Mouse (Mus musculus): ENCODE data around the gene Nppb. TPM values are rescaled to one million over a fixed set of nuclear protein-coding genes. Genes with fewer than 3 reads are reported as not detected.
A peak's percentile ranks its signal among the peaks of the same experiment; 100 is the strongest.

The Nppb gene
- total RNA-seq (2015) (not detected in 2 replicates), total RNA-seq (2017) (not detected in 2 replicates)

DNA sequence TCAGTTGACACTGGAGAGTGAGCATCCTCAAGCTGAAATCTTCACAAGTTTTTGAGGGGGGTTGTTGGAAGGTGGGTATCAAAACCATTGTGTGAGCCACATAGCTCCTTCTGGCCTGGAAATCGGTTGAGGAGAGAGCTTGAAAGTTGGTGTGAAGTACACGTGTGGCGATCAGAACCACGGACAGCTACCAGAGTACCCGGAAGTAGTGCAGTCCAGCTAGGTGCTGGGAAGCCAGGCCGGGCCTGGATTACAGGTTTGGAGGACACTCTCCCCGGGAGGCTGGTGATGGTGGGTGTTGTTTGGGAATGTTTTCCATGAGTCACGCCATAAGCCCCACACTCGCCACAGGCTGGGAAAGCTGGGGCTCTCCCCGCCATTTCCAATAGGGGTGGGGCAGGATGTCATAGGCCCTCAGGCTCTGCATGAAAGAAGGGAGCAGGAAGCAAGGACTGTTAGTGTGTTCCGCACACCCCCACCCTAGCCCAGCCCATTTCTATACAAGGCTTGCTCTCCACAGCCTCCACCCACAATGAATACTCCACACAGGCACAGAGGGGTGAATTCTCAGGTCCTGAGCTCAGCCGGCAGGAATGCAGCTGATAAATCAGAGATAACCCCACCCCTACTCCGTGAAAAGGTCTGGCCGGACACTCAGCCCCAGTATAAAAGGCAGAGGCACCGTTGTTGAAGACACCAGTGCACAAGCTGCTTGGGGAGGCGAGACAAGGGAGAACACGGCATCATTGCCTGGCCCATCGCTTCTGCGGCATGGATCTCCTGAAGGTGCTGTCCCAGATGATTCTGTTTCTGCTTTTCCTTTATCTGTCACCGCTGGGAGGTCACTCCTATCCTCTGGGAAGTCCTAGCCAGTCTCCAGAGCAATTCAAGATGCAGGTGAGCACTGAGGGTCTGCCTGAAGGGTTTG, at the start of gene Nppb:
Gene Nppb, plus strand, starts transcription at position 584 of the 928 bp plus-strand sequence.
- ATAC-seq (ENCODE audit: poor library complexity, severe bottlenecking), result no peak

DNA sequence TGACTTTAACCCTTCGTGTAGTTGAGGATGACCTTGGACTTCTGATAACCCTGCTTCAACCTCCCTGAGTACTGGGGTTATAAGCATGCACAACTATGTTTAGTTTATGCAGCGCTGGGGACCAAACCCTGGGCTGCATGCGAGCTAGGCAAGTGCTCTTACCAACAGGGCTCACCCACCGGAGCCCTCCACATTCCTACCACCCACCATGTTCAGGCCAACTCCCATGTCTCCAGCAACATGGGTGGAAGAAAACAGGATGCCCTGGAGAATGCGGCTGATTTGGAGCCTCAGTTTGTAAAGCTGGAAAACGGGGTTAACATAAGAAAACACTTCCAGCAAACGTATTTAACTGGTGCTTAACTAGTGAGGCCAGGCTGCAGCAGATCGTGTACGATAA, 49.7 kb upstream of the Nppb start:
- no peak for ATAC-seq (ENCODE audit: poor library complexity, severe bottlenecking)

DNA sequence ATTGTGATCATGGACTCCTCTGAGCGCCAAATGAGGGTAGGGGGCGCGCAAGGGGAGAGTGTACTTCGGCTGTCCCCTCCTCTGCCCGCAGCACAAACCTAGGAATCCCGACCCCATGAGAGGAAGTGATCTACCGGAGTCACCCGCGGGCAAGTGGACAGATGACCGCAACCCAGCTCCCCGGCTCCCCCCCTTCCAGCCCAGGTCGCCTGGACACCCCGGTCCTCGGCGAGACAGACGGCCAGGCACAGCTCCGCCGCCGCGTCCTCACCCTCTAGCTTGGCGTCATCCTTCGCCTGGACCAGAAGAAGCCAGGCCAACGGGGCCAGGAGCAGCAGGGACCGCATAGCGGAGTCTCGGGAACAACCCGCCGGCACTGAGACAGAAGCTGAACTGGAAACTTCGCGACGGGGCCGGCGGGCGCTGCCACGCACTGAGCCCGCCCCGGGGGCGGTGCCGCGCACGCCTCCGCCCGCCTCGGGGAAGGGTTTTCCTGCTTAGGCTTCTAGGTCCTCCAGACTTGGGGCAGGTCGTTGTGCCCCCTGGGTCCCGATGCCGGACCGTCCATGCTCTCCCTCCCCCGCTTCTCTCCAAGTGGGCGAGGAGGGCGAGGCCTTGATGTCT, 49.1 kb upstream of the Nppb start, which contains the start of gene Plod1:
Gene Plod1, minus strand, starts transcription at position 437 of the 624 bp plus-strand sequence.
- peak; percentile 71 for ATAC-seq (ENCODE audit: poor library complexity, severe bottlenecking)

DNA sequence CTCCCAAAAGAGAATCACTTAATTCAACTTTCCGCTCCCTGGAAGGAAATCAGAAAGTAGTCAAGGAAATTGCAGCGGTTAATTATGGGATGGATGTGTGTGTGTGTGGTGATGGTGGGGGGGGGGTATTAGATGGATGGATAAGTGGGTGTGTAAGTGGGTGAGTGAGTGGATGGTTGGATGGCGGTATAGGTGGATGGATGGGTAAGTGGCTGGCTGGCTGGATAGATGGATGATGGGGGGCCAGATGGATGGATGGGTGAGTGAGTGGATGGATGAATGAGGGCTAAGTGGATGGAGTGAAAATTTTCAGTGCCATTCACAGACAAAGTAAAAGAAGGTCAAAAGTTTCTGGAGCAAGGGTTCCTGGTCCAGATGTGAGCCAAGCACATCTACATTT, 48.6 kb upstream of the Nppb start:
- ATAC-seq (ENCODE audit: poor library complexity, severe bottlenecking), result no peak

DNA sequence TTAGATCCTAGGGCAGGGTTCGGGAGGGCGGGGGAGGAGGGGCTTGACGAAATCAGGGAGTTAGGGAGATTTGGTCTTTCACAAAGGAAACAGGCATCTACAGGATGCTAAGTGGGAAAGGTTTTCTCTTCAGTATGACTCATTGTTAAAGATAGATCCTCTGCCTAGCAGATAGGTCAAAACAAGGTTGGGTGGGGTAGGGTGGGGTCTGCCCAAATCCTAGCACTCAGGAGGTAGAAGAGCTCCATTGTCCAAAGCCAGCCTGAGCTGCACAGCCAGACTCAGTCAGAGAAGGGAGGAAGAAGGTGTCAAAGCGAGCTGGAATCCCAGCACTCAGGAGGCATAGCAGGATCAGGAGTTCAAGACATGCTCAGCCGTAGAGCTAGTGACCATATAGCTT, 48.1 kb upstream of the Nppb start:
- ATAC-seq (ENCODE audit: poor library complexity, severe bottlenecking), result no peak

DNA sequence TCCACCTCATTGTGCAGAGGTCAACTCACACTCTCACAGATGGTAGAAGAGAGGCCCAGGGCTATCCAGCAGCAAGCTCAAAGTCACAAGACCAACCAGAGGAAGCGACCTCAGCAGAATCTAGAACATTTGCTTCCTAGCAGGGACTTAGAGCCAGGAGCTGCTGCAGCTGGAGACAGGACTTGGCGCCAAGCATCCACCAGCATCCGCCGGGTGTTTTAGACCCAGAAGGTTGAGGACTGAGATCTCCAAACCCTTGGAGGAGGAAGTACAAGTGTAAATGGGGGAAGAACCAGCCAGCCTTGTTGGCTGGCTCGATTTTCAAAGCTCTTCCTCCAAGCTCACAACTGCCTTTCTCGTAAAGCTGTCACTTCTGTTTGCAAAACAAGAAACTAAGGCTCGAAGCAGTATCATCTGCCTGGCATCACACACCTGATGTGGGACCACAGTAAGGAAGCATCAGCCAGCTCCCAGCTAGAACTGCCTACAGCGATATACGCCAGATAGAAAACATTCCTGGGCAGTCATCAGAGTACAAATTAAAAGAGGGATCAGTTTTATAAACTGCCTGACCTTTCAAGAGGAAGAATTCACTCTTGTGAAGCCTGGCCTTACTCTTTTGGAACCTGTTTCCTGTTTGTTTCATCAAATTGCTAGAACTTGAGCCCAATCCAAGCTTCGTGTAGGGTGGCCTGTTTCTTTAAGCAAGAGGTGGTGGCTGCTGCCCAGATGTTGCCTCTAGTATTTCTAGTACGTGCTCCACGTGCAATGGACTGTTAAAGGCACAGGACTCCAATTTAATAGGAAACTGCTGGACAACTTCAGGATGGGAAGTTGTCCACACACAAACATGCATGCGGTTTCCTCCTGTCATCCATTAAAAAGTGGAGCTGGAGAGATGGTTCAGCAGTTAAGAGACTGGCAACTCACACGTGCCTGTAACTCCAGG, 47.2 kb upstream of the Nppb start:
- ATAC-seq (ENCODE audit: poor library complexity, severe bottlenecking), result no peak

DNA sequence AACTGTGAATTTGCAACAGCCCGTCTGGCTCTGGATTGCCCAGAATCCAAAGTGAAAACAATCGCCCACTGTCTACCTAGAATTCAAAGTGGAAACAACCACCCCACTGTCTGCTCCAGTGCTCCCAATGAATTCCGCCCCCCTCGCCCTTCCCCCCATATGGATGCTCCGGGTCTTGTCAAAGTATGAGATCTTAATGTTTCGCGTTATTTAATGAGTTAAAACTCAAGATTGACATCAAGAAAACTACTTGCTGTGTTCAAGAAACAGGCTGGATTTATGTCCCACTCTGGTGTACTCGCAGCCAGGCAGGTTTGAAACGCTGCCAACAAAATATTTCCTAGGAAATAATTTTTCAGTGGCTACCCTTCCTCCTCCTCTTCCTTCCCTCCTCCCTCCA, 45.5 kb upstream of the Nppb start:
- no peak for ATAC-seq (ENCODE audit: poor library complexity, severe bottlenecking)

DNA sequence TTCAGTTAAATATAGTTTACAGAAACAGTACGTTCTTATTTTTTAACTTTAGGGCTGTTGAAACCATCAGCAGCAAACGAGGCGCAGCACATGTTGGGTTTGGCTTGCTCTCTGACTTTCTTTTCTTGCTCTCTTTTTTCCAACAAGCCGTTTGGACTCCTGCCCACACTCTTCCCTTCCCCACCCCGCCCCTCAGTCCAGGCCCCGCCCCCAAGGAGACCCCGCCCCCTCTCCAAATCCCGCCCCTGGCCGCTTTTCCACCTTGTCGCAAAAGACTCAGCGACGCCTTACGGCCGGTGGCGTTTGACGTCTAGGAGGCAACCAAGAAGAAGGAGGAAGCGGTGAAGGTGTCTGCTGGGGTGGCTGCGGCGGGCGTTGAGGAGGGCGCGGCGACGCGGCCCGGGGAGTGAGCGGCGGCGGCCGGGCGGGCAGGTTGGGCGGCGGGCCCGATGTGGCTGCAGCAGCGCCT, 45.0 kb upstream of the Nppb start, which contains the start of gene 2510039O18Rik:
Gene 2510039O18Rik, plus strand, starts transcription at position 320 of the 469 bp plus-strand sequence.
- peak; percentile 80 for ATAC-seq (ENCODE audit: poor library complexity, severe bottlenecking)

DNA sequence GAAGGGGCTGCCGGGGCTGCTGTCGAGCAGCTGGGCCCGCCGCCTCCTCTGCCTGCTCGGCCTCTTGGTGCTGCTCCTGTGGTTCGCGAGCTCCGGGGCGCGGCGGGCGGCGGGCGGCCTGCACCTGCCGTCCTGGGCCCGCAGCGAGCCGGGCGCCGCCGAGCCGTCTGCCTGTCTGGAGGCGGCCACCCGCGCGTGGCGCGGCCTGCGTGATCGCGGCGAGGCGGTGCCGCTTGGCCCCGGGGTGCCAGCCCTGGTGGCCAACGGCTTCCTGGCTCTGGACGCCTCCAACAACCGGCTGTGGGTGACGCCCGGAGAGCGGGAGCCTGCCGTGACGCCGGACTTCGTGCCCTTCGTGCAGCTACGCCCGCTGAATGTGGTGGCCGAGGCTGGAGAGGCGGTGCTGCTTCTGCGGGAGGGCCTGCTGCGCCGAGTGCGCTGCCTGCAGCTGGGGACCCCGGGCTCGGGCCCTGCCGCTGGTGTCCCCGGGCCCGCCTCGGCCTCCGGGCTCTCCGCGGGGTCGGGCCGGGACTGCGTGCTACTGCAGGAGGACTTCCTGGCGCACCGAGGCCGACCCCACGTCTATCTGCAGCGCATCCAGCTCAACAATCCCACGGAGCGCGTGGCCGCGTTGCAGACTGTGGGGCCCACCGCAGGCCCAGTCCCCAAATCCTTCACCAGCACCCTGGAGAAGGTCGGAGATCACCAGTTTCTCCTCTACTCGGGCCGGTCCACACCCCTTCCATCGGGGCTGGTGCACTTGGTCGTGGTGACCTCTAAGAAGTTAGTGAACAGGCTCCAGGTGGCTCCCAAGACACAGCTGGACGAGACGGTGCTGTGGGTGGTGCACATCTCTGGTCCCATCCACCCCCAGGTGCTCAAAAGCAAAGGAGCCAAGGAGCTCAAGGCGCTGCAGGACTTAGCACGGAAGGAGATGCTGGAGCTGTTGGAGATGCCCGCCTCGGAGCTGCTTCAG, 44.3 kb upstream of the Nppb start:
- peak; percentile 9 for ATAC-seq (ENCODE audit: poor library complexity, severe bottlenecking)

DNA sequence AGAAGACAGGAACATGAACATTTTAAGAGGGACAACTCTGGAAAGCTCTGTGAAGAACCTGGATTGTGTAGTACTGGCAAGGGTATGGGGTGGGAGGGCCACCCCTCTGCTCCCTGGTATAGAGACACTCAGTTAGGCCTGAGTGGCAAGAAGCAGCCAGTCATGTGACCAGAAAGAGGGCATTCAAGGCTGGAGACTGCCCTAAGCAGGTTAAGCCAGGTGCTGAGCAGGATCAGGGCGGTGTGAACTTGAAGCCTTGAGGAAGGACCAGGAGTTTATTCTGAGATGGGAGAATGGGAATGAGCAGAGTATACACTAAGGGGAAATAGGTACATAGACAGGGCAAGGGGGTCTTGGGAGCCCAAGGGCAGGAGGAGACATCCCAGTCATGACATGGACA, 42.6 kb upstream of the Nppb start:
- ATAC-seq (ENCODE audit: poor library complexity, severe bottlenecking), result no peak

DNA sequence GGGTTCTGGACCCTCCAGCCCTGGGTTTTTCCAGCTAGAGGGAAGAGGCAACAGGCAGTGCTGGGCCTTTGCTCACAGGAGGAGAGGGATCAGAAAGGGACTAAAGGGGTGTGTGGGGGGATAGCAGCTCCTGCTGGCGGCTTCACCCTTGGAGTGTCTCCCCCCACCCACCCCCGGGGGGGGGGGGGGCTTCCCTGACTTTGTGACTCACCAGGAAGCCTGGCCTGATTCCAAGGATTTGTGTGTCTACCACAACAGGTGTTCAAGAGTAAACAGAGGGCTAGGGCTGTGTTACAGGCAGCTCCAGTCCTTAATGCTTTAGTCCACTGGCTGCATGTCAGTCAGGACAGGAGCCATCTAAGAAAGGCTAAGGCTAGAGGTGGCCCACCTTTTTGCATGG, 38.1 kb upstream of the Nppb start:
- no peak for ATAC-seq (ENCODE audit: poor library complexity, severe bottlenecking)

DNA sequence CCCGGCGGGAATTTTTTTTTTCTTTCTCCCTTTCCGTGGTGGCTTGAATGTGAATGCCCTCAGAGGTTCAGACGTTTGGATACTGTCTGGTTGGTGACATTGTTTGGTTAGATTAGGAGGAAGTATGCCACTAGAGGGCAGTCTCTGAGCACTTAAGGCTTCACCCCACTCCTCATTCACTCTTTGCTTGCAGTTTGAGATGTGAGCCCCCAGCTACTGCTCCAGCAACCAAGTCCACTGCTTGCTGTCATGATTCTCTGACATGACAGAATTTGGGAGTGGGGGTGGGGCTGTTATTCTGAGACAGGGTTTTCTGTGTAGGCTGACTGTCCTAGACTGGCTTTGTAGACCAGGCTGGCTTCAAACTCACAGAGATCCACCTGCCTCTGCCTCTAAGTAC, 32.0 kb upstream of the Nppb start:
- peak; percentile 86 for ATAC-seq (ENCODE audit: poor library complexity, severe bottlenecking)

DNA sequence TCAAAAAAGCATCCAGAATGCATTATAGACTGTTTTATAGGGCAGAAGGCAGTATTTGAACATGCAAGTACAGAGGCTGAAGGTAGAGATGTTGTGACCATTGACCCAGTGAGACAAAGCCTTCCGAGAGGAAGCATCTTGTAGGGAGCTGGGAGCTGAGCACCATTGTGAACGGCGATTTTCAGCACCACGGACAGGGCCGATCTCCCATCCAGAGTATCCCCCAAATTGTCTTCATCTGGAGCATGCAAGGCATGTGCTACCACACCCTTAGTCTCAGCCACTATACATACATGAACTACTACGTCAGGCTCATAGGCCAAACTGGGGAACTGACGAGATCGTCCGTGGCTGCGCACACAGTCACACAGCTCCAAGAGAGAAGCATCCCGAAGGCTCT, 28.4 kb upstream of the Nppb start:
- ATAC-seq (ENCODE audit: poor library complexity, severe bottlenecking), result no peak

DNA sequence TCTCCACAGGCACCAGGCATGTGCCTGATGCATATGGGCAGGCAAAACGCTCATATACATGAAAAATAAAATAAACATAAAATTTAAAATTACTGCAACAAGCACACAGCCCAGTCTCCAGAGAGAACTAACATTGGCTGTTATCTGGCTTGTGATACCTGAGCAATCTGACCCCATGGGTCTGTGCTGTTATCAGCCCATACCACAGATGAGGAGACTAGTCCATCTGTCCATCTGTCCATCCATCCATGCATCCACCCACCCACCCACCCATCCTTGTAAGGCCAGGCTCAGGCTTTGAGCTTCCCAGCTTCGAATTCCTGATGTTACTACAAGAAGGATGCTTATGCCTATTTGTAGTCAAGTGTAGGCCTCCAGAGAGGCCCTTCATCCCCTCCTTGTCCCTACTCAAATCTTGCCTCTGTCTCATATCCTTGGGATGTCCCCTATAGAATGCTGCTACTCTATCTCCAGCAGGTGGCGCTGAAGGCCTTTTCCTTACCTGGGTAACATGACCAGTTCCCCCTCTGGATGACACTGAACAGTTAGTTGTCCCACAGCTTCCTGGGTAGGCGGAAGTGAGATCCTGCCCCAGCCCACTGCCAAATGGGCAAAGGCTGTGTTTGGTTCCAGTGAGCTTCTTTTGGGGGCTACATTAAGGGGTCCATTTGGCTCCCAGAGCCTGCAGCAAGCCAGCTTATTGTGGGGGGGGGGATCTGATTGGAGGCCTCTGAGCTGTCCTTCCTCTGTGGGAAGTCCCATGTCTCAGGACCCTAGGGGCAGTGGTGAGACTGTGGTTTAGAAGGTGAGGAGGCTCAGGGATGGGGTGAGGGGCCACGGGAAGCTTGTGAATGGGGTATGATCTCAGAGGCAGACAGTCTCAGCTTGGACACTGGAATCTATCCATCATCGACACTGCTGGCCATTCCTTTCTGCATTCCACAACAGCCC, 25.4 kb upstream of the Nppb start:
- ATAC-seq (ENCODE audit: poor library complexity, severe bottlenecking), result peak; percentile 96

DNA sequence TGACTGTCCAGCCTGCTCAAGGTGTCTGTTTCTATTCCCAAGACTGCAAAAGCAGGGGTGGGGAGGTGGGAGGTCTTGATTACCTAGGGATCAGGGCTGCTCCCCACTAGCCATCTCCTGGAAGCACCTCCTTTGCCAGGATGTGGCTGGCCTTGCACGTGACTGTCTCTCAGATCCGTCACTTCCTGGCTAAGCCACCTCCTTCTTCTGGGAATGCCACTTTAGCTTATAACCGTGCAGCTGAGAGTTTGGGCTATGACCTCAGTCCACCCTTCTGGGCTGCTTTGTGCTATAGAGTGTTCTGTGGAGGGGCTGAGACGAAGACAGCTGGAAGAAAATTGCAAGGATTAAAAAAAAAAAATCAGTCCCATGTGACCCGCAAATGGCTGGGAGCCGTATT, 22.8 kb upstream of the Nppb start:
- ATAC-seq (ENCODE audit: poor library complexity, severe bottlenecking), result no peak

DNA sequence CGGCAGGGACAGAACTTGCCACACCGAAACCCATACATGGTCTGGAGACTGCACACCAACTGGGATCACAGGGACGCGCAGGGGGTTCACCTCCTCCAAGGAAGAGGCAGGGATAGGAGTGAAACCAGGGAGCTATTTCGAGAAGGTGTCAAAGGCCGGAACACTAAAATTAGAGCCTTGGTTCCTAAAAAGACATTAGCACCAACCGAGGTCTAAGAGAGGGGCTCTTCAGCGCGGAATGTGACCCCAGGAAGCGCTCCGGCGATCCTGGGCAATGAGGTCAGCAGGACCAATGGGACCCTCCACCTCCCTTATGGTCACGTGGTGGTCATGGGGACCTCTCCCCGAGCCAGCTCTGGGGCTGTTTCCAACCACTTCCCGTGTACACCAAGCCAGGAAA, 22.0 kb upstream of the Nppb start:
- no peak for ATAC-seq (ENCODE audit: poor library complexity, severe bottlenecking)

DNA sequence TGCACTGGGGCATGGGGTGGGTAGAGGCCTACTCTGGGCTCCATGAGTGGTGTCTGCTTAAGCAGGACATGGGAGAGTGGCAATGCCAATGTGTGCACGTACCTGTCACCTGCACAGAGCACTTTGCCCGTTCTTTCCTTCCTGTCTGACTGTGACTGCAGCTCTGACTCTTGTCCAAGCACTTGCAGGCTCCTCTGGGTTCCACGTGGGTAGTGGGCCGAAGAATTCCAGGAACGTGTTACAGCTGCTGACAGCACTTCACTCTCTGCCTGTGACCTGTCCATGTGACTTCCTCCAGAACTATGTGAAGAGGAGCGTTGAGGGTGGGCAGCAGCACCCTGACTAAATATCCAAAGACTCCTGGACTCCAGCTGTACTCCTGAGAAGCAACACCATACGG, 19.9 kb upstream of the Nppb start:
- no peak for ATAC-seq (ENCODE audit: poor library complexity, severe bottlenecking)

DNA sequence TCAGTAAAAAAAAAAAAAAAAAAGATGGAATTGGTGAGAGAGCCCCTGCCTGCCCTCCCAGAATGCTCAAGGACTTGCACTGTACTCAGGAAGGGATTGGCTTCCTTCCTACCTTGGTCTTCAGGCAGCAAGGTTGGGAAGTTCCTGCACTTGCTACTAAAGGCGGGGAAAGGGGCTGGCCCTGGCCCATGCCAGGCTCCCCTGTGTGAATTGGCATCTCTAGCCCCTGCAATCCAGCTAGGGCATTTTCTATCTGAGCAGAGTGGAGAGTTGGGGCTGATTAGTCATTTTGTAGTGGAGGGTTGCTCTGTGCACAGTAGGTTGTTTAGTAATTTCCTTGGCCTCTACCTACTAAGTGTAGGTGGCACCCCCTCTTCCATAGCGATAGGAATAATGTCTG, 16.8 kb upstream of the Nppb start:
- ATAC-seq (ENCODE audit: poor library complexity, severe bottlenecking), result no peak

DNA sequence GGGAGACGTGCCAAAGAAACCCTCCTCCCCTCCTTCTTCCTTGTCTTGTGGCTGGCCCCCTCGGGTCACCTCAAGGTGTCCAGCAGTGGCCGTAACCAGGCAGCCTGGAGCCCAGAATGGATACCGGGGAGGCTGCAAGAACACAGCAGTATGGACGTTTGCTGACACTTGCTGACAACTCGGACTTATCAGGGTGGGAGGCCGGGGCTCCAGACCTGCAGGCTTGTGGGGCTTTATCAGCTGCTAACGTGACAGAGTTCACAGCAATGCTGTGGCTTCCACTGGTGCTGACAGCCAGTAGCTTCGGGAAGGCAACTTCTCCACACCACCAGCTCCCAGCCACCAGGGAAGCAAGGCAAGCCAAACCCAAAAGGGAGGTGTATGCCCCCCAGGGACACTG, 16.3 kb upstream of the Nppb start:
- ATAC-seq (ENCODE audit: poor library complexity, severe bottlenecking), result no peak
